Comparison of ENCODE assay signal across 8 mouse cellular contexts in the genomic region with DNA sequence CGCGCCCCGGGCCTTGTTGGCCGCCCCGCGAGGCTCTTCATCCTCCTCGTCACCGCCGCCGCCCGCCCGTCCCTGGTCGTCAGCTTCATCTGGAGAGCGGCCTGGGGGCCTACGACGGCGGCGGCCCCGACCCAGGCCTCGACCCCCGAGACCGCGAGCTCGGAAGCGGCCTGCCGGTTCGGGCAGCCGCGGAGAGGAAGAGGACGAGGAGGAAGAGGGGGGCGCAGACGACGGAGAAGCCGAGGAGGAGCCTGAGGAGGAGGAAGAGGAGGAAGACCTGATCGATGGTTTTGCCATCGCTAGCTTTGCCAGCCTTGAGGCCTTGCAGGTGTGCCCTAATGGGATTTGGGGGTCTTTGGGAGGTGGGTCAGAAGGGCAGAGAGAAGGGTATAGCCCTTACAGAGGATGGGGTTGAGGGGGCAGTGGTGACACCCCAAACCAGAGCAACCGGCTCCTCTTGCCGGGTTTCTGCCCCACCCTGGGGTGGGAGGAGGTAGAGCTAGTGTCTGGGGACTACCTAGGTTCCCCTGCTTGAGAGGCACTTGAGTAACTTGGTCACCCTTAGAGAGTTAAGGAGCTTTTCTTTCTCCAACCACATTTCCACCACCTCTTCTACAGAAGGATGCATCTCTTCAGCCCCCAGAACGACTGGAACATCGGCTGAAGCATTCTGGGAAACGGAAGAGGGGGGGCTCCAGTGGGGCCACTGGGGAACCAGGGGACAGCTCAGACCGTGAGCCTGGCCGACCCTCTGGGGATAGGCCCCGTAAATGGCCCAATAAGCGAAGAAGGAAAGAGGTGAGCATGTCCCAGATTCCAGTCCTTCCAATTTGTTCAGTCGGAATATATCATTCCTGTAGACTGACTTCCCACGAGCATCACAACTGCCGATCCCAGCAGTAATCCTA. TPM values are rescaled to one million over a fixed set of nuclear protein-coding genes. Genes with fewer than 3 reads are reported as not detected.
DNase-seq lines count a peak whose midpoint lies in the region; ATAC-seq lines count a peak whose summit lies in the region.

No protein-coding gene starts in this region.

- whole genome bisulfite sequencing in heart, embryonic 13.5 days, result 4% methylated on average over 47 of the region's 48 CpGs
- WGBS in limb, embryonic 11.5 days, result 6% methylated on average over 47 of the region's 48 CpGs
- WGBS in midbrain, embryonic 16.5 days, result 4% methylated on average over 41 of the region's 48 CpGs

- H3K4me3 ChIP-seq in brown adipose tissue, adult 24 weeks (ENCODE audit: insufficient read depth, low read depth, low read length), result peak overlapping the region; percentile 65
- H3K4me3 ChIP-seq in heart, embryonic 13.5 days, result peak overlapping the region; percentile 81
- H3K4me3 ChIP-seq in limb, embryonic 11.5 days (ENCODE audit: low read depth, low read length), result peak overlapping the region; percentile 99
- peak overlapping the region; percentile 76 for H3K4me3 ChIP-seq in midbrain, embryonic 16.5 days (ENCODE audit: low read depth, low read length)

- H3K9me3 ChIP-seq in heart, embryonic 13.5 days, result no peaks in the 10 kb centered on the region
- no peaks in the 10 kb centered on the region for H3K9me3 ChIP-seq in limb, embryonic 11.5 days (ENCODE audit: control insufficient read depth, low read length)
- no peaks in the 10 kb centered on the region for H3K9me3 ChIP-seq in midbrain, embryonic 16.5 days (replicated peaks; ENCODE audit: control insufficient read depth, low read length, poor library complexity, severe bottlenecking)

- peak overlapping the region; percentile 94 for H3K4me2 ChIP-seq in heart, embryonic 13.5 days
- H3K4me2 ChIP-seq in limb, embryonic 11.5 days (ENCODE audit: low read depth, severe bottlenecking), result peak overlapping the region; percentile 98
- H3K4me2 ChIP-seq in midbrain, embryonic 16.5 days (ENCODE audit: low read length), result peak overlapping the region; percentile 79

- H3K4me1 ChIP-seq in brown adipose tissue, adult 24 weeks (ENCODE audit: control insufficient read depth, insufficient read depth, insufficient read length, low read length), result no peaks in the 10 kb centered on the region
- H3K4me1 ChIP-seq in heart, embryonic 13.5 days, result peaks cover 38% of the 10 kb centered on the region
- H3K4me1 ChIP-seq in limb, embryonic 11.5 days (ENCODE audit: control insufficient read depth, insufficient read depth, low read length), result peaks cover 19% of the 10 kb centered on the region
- peaks cover 27% of the 10 kb centered on the region for H3K4me1 ChIP-seq in midbrain, embryonic 16.5 days (ENCODE audit: control insufficient read depth, insufficient read depth, low read length)

- ATAC-seq in heart, embryonic 13.5 days (ENCODE audit: extremely low read depth, insufficient number of reproducible peaks, low FRiP score, low TSS enrichment), result no peak
- no peak for ATAC-seq in limb, embryonic 11.5 days (ENCODE audit: insufficient number of reproducible peaks, low FRiP score, low TSS enrichment, low read depth)
- no peak for ATAC-seq in midbrain, embryonic 16.5 days
- no peak for ATAC-seq in granulocyte monocyte progenitor cell, adult 5-6 weeks (replicated peaks; ENCODE audit: poor library complexity, severe bottlenecking)

- H3K27ac ChIP-seq in brown adipose tissue, adult 24 weeks (replicated peaks; ENCODE audit: low read depth, low read length), result peak overlapping the region; percentile 98
- H3K27ac ChIP-seq in heart, embryonic 13.5 days (replicated peaks), result peak overlapping the region; percentile 98
- H3K27ac ChIP-seq in limb, embryonic 11.5 days (replicated peaks; ENCODE audit: low read depth, low read length), result peak overlapping the region; percentile 92
- H3K27ac ChIP-seq in midbrain, embryonic 16.5 days (ENCODE audit: low read length), result peak overlapping the region; percentile 92

- H3K9ac ChIP-seq in heart, embryonic 13.5 days, result peak overlapping the region; percentile 97
- H3K9ac ChIP-seq in limb, embryonic 11.5 days (ENCODE audit: low read length), result peak overlapping the region; percentile 90
- H3K9ac ChIP-seq in midbrain, embryonic 16.5 days (ENCODE audit: low read depth, low read length), result peak overlapping the region; percentile 88

- H3K36me3 ChIP-seq in heart, embryonic 13.5 days, result peaks cover 68% of the 10 kb centered on the region
- H3K36me3 ChIP-seq in limb, embryonic 11.5 days (ENCODE audit: control insufficient read depth, insufficient read depth, low read length), result peaks cover 26% of the 10 kb centered on the region
- H3K36me3 ChIP-seq in midbrain, embryonic 16.5 days (ENCODE audit: control insufficient read depth, insufficient read depth, low read length), result peaks cover 23% of the 10 kb centered on the region

- peak; percentile 26 to 52 for DNase-seq in layer of hippocampus, postnatal 10 days (ENCODE audit: low spot score in 2 of 2)
- DNase-seq in layer of hippocampus, postnatal 25 days (ENCODE audit: extremely low spot score in 1 of 2, low spot score in 1 of 2), result no peak
- no peak for DNase-seq in limb, embryonic 11.5 days (ENCODE audit: low spot score)
- peak; percentile 65 for DNase-seq in thymus, postnatal 4 days

- H3K27me3 ChIP-seq in heart, embryonic 13.5 days (replicated peaks), result no peaks in the 10 kb centered on the region
- no peaks in the 10 kb centered on the region for H3K27me3 ChIP-seq in limb, embryonic 11.5 days (ENCODE audit: control insufficient read depth, insufficient read depth, low read length)
- H3K27me3 ChIP-seq in midbrain, embryonic 16.5 days (ENCODE audit: control insufficient read depth, insufficient read depth, low read depth, low read length), result no peaks in the 10 kb centered on the region

RNA-seq across cellular contexts. Expression of gene Fbrs, which starts 0.6 kb away (rescaled TPM):
- 10 to 100 TPM; 60.0 to 63.1 TPM for total RNA-seq in layer of hippocampus, postnatal 10 days (2021)
- total RNA-seq in layer of hippocampus, postnatal 25 days (2021), result 10 to 100 TPM; 50.9 to 65.3 TPM
- 16.5 and 18.2 TPM in 2 replicates for polyA plus RNA-seq in brown adipose tissue, adult 24 weeks (2012; ENCODE audit: insufficient read depth, insufficient read length, missing spikeins)
- 7.3 and 7.7 TPM in 2 replicates for polyA plus RNA-seq in heart, embryonic 13.5 days (2015; fragmentation: Nextera tagmentation; extraction: Ambion mirVana)
- 13.2 and 14.3 TPM in 2 replicates for polyA plus RNA-seq in limb, embryonic 11.5 days (2014; fragmentation: Nextera tagmentation; extraction: Ambion mirVana)
- polyA plus RNA-seq in midbrain, embryonic 16.5 days (2015; fragmentation: Nextera tagmentation; extraction: Ambion mirVana), result 9.1 and 12.5 TPM in 2 replicates
- 87.1 and 132 TPM in 2 replicates for total RNA-seq in granulocyte monocyte progenitor cell, adult 5-6 weeks (2014; fragmentation: Nextera tagmentation)
- total RNA-seq in granulocyte monocyte progenitor cell, adult 5-6 weeks (2017), result 21.9 and 28.5 TPM in 2 replicates

RNA-seq across cellular contexts. Expression of gene Prr14, which starts 20.2 kb away (rescaled TPM):
- total RNA-seq in layer of hippocampus, postnatal 10 days (2021), result 10 to 100 TPM; 31.6 to 34.8 TPM
- total RNA-seq in layer of hippocampus, postnatal 25 days (2021), result 10 to 100 TPM; 26.4 to 33.9 TPM
- polyA plus RNA-seq in brown adipose tissue, adult 24 weeks (2012; ENCODE audit: insufficient read depth, insufficient read length, missing spikeins), result 26.0 and 27.1 TPM in 2 replicates
- polyA plus RNA-seq in heart, embryonic 13.5 days (2015; fragmentation: Nextera tagmentation; extraction: Ambion mirVana), result 27.3 and 27.7 TPM in 2 replicates
- 49.1 and 53.4 TPM in 2 replicates for polyA plus RNA-seq in limb, embryonic 11.5 days (2014; fragmentation: Nextera tagmentation; extraction: Ambion mirVana)
- polyA plus RNA-seq in midbrain, embryonic 16.5 days (2015; fragmentation: Nextera tagmentation; extraction: Ambion mirVana), result 32.9 and 36.0 TPM in 2 replicates
- 96.7 and 115 TPM in 2 replicates for total RNA-seq in granulocyte monocyte progenitor cell, adult 5-6 weeks (2014; fragmentation: Nextera tagmentation)
- total RNA-seq in granulocyte monocyte progenitor cell, adult 5-6 weeks (2017), result 23.8 and 29.0 TPM in 2 replicates

RNA-seq across cellular contexts. Expression of gene Zfp689, which starts 30.6 kb away (rescaled TPM):
- 1 to 10 TPM; 7.5 to 7.7 TPM for total RNA-seq in layer of hippocampus, postnatal 10 days (2021)
- total RNA-seq in layer of hippocampus, postnatal 25 days (2021), result 1 to 10 TPM; 6.6 to 6.7 TPM
- polyA plus RNA-seq in brown adipose tissue, adult 24 weeks (2012; ENCODE audit: insufficient read depth, insufficient read length, missing spikeins), result 0.40 and 1.3 TPM in 2 replicates
- polyA plus RNA-seq in heart, embryonic 13.5 days (2015; fragmentation: Nextera tagmentation; extraction: Ambion mirVana), result 5.1 and 5.2 TPM in 2 replicates
- polyA plus RNA-seq in limb, embryonic 11.5 days (2014; fragmentation: Nextera tagmentation; extraction: Ambion mirVana), result 16.5 and 17.6 TPM in 2 replicates
- 16.5 and 17.6 TPM in 2 replicates for polyA plus RNA-seq in midbrain, embryonic 16.5 days (2015; fragmentation: Nextera tagmentation; extraction: Ambion mirVana)
- 0.70 and 3.9 TPM in 2 replicates for total RNA-seq in granulocyte monocyte progenitor cell, adult 5-6 weeks (2014; fragmentation: Nextera tagmentation)
- total RNA-seq in granulocyte monocyte progenitor cell, adult 5-6 weeks (2017), result 2.7 and 3.6 TPM in 2 replicates

RNA-seq across cellular contexts. Expression of gene Srcap, which starts 32.2 kb away (rescaled TPM):
- 100 to 1,000 TPM; 109 to 111 TPM for total RNA-seq in layer of hippocampus, postnatal 10 days (2021)
- 100 to 1,000 TPM in 1 of 2 experiments, 10 to 100 TPM in 1; 88.9 to 125 TPM for total RNA-seq in layer of hippocampus, postnatal 25 days (2021)
- 21.6 and 24.7 TPM in 2 replicates for polyA plus RNA-seq in brown adipose tissue, adult 24 weeks (2012; ENCODE audit: insufficient read depth, insufficient read length, missing spikeins)
- polyA plus RNA-seq in heart, embryonic 13.5 days (2015; fragmentation: Nextera tagmentation; extraction: Ambion mirVana), result 30.9 and 33.1 TPM in 2 replicates
- polyA plus RNA-seq in limb, embryonic 11.5 days (2014; fragmentation: Nextera tagmentation; extraction: Ambion mirVana), result 59.4 and 61.4 TPM in 2 replicates
- polyA plus RNA-seq in midbrain, embryonic 16.5 days (2015; fragmentation: Nextera tagmentation; extraction: Ambion mirVana), result 38.4 and 49.5 TPM in 2 replicates
- 139 and 145 TPM in 2 replicates for total RNA-seq in granulocyte monocyte progenitor cell, adult 5-6 weeks (2014; fragmentation: Nextera tagmentation)
- total RNA-seq in granulocyte monocyte progenitor cell, adult 5-6 weeks (2017), result 20.9 and 22.9 TPM in 2 replicates

RNA-seq across cellular contexts. Expression of gene Gm42715, which starts 39.8 kb away (rescaled TPM):
- 10 to 100 TPM; 11.2 to 19.2 TPM for total RNA-seq in layer of hippocampus, postnatal 10 days (2021)
- 1 to 10 TPM; 6.0 to 9.2 TPM for total RNA-seq in layer of hippocampus, postnatal 25 days (2021)
- polyA plus RNA-seq in brown adipose tissue, adult 24 weeks (2012; ENCODE audit: insufficient read depth, insufficient read length, missing spikeins), result 0.28 and 3.4 TPM in 2 replicates
- polyA plus RNA-seq in heart, embryonic 13.5 days (2015; fragmentation: Nextera tagmentation; extraction: Ambion mirVana), result 9.4 TPM in 2 replicates
- 19.4 and 21.0 TPM in 2 replicates for polyA plus RNA-seq in limb, embryonic 11.5 days (2014; fragmentation: Nextera tagmentation; extraction: Ambion mirVana)
- 14.1 and 15.7 TPM in 2 replicates for polyA plus RNA-seq in midbrain, embryonic 16.5 days (2015; fragmentation: Nextera tagmentation; extraction: Ambion mirVana)
- 25.2 and 31.5 TPM in 2 replicates for total RNA-seq in granulocyte monocyte progenitor cell, adult 5-6 weeks (2014; fragmentation: Nextera tagmentation)
- 5.7 and 6.4 TPM in 2 replicates for total RNA-seq in granulocyte monocyte progenitor cell, adult 5-6 weeks (2017)

Comparison
In these comparisons a context has a peak if more than half of its experiments do, and no peak if none do; other contexts are left out.
1. DNase-seq: peak in layer of hippocampus, postnatal 10 days (2 of 2) and thymus, postnatal 4 days (single experiment); none in layer of hippocampus, postnatal 25 days (0 of 2) and limb, embryonic 11.5 days (single experiment).
2. Peak in every context shown above with its lines, with median percentiles within 50 percentile points of each other: H3K27ac ChIP-seq, H3K4me3 ChIP-seq, H3K4me2 ChIP-seq and H3K9ac ChIP-seq.